Mouse (Mus musculus) stomach, postnatal 0 days (tissue): ENCODE data around the gene Lrpprc.

ENCODE experiments used
- CTCF ChIP-seq: IDR thresholded peaks from 2 replicates; pipeline ENCODE4 v1.5.1; 2016; ENCODE audit warnings: antibody characterized with exemption, low read depth, mild to moderate bottlenecking, moderate library complexity
- EP300 ChIP-seq: optimal IDR thresholded peaks from 2 replicates; pipeline ENCODE3; 2016; ENCODE audit warnings: antibody characterized with exemption

DNA sequence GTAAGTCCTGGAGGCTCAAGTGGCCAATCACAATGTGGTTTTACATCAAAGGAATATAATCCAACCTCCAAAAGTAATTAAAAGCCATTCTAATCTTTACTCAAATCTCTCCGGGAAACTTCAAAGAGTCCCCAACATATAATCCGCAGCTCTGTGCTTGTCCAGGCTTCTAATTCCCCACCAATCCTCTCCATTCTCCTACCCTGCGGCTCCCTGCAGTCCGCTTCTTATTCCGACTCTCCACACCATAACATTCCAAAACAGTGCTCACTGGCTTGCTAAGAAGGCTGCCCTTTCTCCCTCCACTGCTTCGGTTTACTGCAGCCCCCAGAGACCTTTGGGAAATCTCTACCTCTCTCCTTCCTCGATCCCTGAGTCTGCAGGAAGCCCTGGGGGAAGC lies 116.5 kb downstream of the Lrpprc start:
- TF ChIP-seq CTCF (no peak), EP300 (no peak)
